Mouse (Mus musculus) hindbrain, embryonic 10.5 days (tissue): ENCODE measurements at regions not wholly inside any gene's neighbourhood (a gene's known extent, or its start where the extent isn't known, plus 50 kb on each side); places are given as distances from the start of the nearest gene placed in this dataset.
"Not testable (repeated sequence)": the region's sequence is repeated elsewhere in the genome, so short reads cannot be mapped to it uniquely, and the experiment has no call there.

ENCODE experiments used
- DNase-seq: peaks from one replicate; pipeline ENCODE4 v3.0.0-alpha.2; 2017; ENCODE audit warnings: low spot score
- H3K27ac ChIP-seq: fragments of 300-500 bp; sonication (generic); 2 replicates; pipeline ENCODE4 v1.5.1; 2016; ENCODE audit warnings: mild to moderate bottlenecking, moderate library complexity
- H3K27me3 ChIP-seq: fragments of 300-500 bp; sonication (generic); 2 replicates; pipeline ENCODE4 v1.6.1; 2016; ENCODE audit warnings: mild to moderate bottlenecking; ENCODE audit not compliant: poor library complexity, insufficient read depth, severe bottlenecking
- H3K36me3 ChIP-seq: fragments of 300-500 bp; sonication (generic); 2 replicates; pipeline ENCODE4 v1.6.1; 2016; ENCODE audit warnings: mild to moderate bottlenecking, moderate library complexity
- H3K4me1 ChIP-seq: fragments of 300-500 bp; sonication (generic); replicated peaks from 2 replicates; pipeline ENCODE4 v1.6.1; 2016; ENCODE audit warnings: mild to moderate bottlenecking
- H3K4me3 ChIP-seq: fragments of 300-500 bp; sonication (generic); 2 replicates; pipeline ENCODE4 v1.5.1; 2016; ENCODE audit warnings: mild to moderate bottlenecking, moderate library complexity
- H3K9me3 ChIP-seq: fragments of 300-500 bp; sonication (generic); 2 replicates; pipeline ENCODE4 v1.6.1; 2016; ENCODE audit warnings: mild to moderate bottlenecking, moderate library complexity
- WGBS: fragments of 180-500 bp; shearing (Covaris S2); methylation state at CpG from one replicate; pipeline ENCODE4 v1.1.7; 2016; 5-methylcytosine and 5-hydroxymethylcytosine counted together

DNA sequence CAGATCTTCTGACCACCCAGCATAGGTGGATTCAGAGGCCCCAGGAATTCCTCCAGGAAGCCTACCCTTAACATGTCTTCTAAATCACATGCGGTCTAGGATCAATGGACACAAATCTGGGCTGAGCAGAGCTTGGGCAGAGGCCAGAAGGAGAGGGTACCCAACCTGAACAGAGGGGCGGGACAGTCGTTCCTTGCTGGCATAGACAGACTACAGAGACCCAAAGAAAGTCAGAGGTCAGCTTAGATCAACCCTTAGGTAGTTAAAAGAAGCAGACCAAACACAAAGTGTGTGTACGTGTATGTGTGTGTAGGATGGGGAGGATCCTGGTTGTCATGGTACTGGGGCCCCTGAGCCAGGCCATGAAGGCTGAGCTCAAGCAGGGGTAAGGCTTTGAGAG, 124.7 kb upstream of the Haao start:
- no peak overlapping the region for H3K4me3 ChIP-seq
- H3K4me1 ChIP-seq, result peaks cover 29% of the 10 kb centered on the region
- no peaks in the 10 kb centered on the region for H3K9me3 ChIP-seq
- no peaks in the 10 kb centered on the region for H3K36me3 ChIP-seq
- H3K27ac ChIP-seq, result peak overlapping the region; percentile 85
- no peak for DNase-seq
- H3K27me3 ChIP-seq, result no peaks in the 10 kb centered on the region
- WGBS, result 73% methylated on average over 4 of the region's 4 CpGs

DNA sequence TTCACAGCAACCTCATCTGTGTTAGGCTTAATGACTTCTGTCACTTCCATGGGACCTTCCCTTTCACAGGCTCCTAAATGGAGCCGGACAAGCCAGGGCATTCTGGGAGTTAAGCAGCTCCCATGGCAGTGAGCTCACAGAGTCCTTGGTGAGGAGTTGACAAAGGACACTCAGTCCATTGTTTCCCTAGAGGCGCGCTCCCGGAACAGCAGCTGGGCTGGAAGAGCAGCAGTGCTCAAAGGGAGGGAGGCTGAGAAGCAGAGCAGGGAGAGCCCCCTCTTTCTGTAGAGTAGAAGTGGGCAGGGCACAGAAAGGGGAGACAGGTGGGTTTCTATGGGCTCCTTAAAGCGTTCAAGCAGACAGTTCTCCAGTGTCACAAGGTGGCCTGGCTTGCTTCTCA, 124.3 kb upstream of the Haao start:
- Histone ChIP-seq H3K27me3 (no peaks in the 10 kb centered on the region), H3K36me3 (no peaks in the 10 kb centered on the region), H3K4me3 (no peak overlapping the region), H3K9me3 (no peaks in the 10 kb centered on the region), H3K27ac (peak overlapping the region; percentile 85), H3K4me1 (peaks cover 29% of the 10 kb centered on the region)
- DNase-seq, result peak; percentile 75
- WGBS, result 16% methylated on average over 5 of the region's 5 CpGs

DNA sequence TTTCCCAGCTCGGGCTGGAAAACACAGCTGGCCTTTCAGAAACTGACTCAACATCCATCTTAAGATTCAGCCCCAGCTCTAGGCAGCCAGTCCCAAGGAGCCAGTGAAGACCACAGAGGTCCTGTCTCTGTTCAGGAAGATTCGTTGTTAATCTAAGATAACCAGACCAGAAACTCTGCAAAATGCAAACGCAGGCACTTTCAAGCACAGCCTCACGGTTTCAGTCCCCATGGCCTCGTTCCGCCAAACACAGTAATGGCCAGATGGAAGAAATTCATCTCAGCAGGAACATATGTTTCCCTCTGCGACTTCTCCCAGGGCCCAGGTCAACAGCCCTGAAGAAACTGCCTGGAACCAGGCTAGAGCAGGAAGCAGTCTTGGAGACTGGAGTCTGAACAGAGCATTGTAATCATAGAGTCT, 121.7 kb upstream of the Haao start:
- Histone ChIP-seq H3K4me1 (peaks cover 36% of the 10 kb centered on the region), H3K9me3 (0 out of 2 replicates have a peak, but pooled peaks cover 5% of the 10 kb centered on the region), H3K27ac (peak overlapping the region; percentile 69), H3K4me3 (no peak overlapping the region), H3K36me3 (no peaks in the 10 kb centered on the region), H3K27me3 (no peaks in the 10 kb centered on the region)
- 65% methylated on average over 7 of the region's 7 CpGs for WGBS
- DNase-seq, result no peak

- H3K4me3 ChIP-seq, H3K36me3 ChIP-seq, H3K27ac ChIP-seq, H3K9me3 ChIP-seq, DNase-seq: not testable (repeated sequence)
- Histone ChIP-seq H3K27me3 (0 out of 2 replicates have a peak, but pooled peaks cover 10% of the 10 kb centered on the region), H3K4me1 (peaks cover 44% of the 10 kb centered on the region)
- 87% methylated on average over 3 of the region's 3 CpGs for WGBS
These were observed 120.4 kb upstream of the Haao start for GRCm38 (mm10) chr17:83968124-83968523.

GRCm38 (mm10) chr17:83967007-83967406, 119.2 kb upstream of the Haao start:
- peaks cover 41% of the 10 kb centered on the region for H3K4me1 ChIP-seq
- no peak overlapping the region for H3K4me3 ChIP-seq
- H3K27me3 ChIP-seq, result 0 out of 2 replicates have a peak, but pooled peaks cover 10% of the 10 kb centered on the region
- whole genome bisulfite sequencing, result 86% methylated on average over 6 of the region's 6 CpGs
- peak overlapping the region; percentile 29; the same call in 1 of the 2 replicates for H3K27ac ChIP-seq
- H3K36me3 ChIP-seq, result no peaks in the 10 kb centered on the region
- DNase-seq, result no peak
- 0 out of 2 replicates have a peak, but pooled peaks cover 5% of the 10 kb centered on the region for H3K9me3 ChIP-seq

GRCm38 (mm10) chr17:83964454-83965211, 116.9 kb upstream of the Haao start:
- peaks cover 54% of the 10 kb centered on the region for H3K4me1 ChIP-seq
- no peaks in the 10 kb centered on the region for H3K36me3 ChIP-seq
- WGBS, result 38% methylated on average over 13 of the region's 13 CpGs
- no peak for DNase-seq
- H3K4me3 ChIP-seq, result no peak overlapping the region
- H3K9me3 ChIP-seq, result 0 out of 2 replicates have a peak, but pooled peaks cover 5% of the 10 kb centered on the region
- peak overlapping the region; percentile 73 for H3K27ac ChIP-seq
- H3K27me3 ChIP-seq, result 0 out of 2 replicates have a peak, but pooled peaks cover 10% of the 10 kb centered on the region

DNA sequence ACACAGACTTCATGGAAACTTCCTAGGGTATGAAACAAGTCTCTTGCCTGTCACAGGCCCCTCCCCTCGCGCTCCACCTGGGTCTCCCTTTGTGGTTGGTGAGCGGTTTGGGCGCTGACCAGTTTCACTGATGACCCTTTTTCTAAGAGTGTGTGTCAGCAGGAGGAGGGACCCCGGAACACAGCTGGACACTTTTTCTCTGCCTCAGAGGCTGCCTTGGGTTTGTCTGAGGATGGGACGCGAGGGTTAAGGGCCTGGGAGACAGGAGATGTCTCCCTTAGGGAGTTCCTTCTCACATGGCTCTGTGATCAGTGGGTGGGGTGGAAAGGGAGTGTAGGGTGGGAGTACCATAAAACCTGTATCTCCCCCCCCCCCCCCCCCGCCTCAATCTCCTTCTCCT, 115.8 kb upstream of the Haao start:
- H3K4me3 ChIP-seq, result no peak overlapping the region
- H3K36me3 ChIP-seq, result no peaks in the 10 kb centered on the region
- H3K9me3 ChIP-seq, result 0 out of 2 replicates have a peak, but pooled peaks cover 5% of the 10 kb centered on the region
- 0 out of 2 replicates have a peak, but pooled peaks cover 17% of the 10 kb centered on the region for H3K27me3 ChIP-seq
- peak overlapping the region; percentile 23; the same call in 1 of the 2 replicates for H3K27ac ChIP-seq
- 67% methylated on average over 8 of the region's 8 CpGs for WGBS
- H3K4me1 ChIP-seq, result peaks cover 59% of the 10 kb centered on the region
- DNase-seq, result no peak

DNA sequence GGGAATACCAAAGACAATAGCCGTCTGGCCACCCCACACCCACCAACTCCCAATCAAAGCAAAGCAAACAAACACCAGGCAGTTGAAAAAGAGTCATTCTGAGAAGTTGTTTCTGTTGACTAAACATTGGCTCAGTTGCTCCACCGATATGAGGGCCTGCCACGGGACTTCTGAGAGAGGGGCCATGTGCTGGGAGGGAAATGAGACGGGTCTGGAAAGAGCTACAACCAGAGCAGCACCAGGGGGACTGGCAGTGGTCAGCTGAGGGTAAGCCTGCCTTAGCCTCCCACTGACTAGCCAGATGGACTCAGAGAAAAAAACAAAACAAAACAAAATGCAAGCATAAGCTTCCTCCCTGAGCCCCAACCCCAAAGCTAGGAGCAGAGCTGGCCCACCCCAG, 115.1 kb upstream of the Haao start:
- WGBS, result 23% methylated on average over 4 of the region's 4 CpGs
- H3K9me3 ChIP-seq, result 0 out of 2 replicates have a peak, but pooled peaks cover 5% of the 10 kb centered on the region
- H3K4me1 ChIP-seq, result peaks cover 66% of the 10 kb centered on the region
- H3K36me3 ChIP-seq, result no peaks in the 10 kb centered on the region
- peak overlapping the region; percentile 56 for H3K27ac ChIP-seq
- no peak for DNase-seq
- H3K4me3 ChIP-seq, result no peak overlapping the region
- 0 out of 2 replicates have a peak, but pooled peaks cover 17% of the 10 kb centered on the region for H3K27me3 ChIP-seq

- WGBS, result 90% methylated on average over 6 of the region's 6 CpGs
- 0 out of 2 replicates have a peak, but pooled peaks cover 17% of the 10 kb centered on the region for H3K27me3 ChIP-seq
These were observed 114.4 kb upstream of the Haao start for GRCm38 (mm10) chr17:83962126-83962525.

GRCm38 (mm10) chr17:83960821-83961220, 113.1 kb upstream of the Haao start:
- no peak overlapping the region for H3K4me3 ChIP-seq

More at GRCm38 (mm10) chr17:83962126-83962525, 114.4 kb upstream of the Haao start:
- 0 out of 2 replicates have a peak, but pooled peaks cover 5% of the 10 kb centered on the region for H3K9me3 ChIP-seq
- H3K4me1 ChIP-seq, result peaks cover 73% of the 10 kb centered on the region
- no peak for DNase-seq
- no peak overlapping the region for H3K4me3 ChIP-seq
- peak overlapping the region; percentile 45; the same call in 1 of the 2 replicates for H3K27ac ChIP-seq
- no peaks in the 10 kb centered on the region for H3K36me3 ChIP-seq

DNA sequence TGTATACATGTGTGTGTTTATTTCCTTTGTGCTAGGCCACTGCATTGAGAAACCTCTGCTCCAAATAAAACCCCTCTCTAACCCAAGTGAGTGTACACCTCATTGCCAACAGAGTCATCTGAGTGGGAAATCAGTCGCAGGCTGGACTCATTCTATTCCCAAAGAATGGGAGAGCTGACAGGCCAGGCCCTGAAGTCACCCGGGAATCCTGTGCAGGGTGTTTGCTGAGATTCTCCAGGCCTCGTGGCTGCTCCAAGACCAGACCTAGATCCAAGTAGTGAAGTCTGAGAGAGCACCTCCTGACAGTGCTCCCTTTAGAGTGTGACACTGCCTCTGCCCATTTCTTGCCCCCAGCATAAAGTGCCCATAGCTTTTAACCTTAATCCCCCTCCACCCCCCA, 112.4 kb upstream of the Haao start:
- 63% methylated on average over 3 of the region's 3 CpGs for WGBS
- Histone ChIP-seq H3K27me3 (0 out of 2 replicates have a peak, but pooled peaks cover 23% of the 10 kb centered on the region), H3K27ac (peak overlapping the region; percentile 67; the same call in 1 of the 2 replicates), H3K4me1 (peaks cover 92% of the 10 kb centered on the region), H3K4me3 (no peak overlapping the region), H3K36me3 (no peaks in the 10 kb centered on the region), H3K9me3 (no peaks in the 10 kb centered on the region)
- DNase-seq, result no peak

More at GRCm38 (mm10) chr17:83960821-83961220, 113.1 kb upstream of the Haao start:
- Histone ChIP-seq H3K36me3 (no peaks in the 10 kb centered on the region), H3K4me1 (peaks cover 86% of the 10 kb centered on the region), H3K27ac (peak overlapping the region; percentile 67), H3K9me3 (0 out of 2 replicates have a peak, but pooled peaks cover 4% of the 10 kb centered on the region), H3K27me3 (0 out of 2 replicates have a peak, but pooled peaks cover 23% of the 10 kb centered on the region)
- WGBS, result 78% methylated on average over 7 of the region's 7 CpGs
- DNase-seq, result no peak

DNA sequence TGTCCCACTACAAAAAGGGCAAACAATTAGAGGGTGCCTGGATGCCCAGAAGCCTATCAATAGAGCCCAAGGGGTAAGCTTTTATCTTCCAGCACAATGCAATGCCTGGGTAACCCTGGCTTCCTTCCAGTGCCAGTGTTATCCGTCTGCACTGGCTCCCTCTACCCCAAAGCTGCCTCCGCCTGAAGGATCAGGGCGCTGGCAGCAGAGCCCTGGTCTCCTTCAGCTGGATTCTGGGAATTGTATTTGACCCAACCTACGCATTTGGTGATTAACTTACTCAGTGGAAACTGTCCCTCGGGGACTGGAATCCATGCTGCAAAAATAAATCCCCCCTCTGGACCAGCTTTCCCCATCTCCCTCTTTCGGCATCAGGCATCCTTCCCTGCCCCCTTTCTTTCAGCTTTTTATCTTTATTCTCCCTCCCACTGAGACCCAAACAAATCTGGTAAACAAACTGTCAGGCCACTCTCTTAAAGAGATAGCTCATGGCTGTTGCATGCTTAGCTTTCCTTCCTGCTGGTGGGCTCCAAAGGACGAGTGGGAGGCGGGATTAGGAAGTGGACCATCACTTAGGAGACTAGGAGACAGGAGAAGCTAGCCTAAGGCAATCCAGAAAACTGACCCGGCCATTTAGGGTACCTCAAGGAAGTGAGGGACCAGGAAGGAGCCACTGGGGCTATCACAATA, 111.5 kb upstream of the Haao start:
- H3K36me3 ChIP-seq, result no peaks in the 10 kb centered on the region
- 40% methylated on average over 9 of the region's 9 CpGs for WGBS
- DNase-seq, result no peak
- no peak overlapping the region for H3K4me3 ChIP-seq
- peaks cover 92% of the 10 kb centered on the region for H3K4me1 ChIP-seq
- 0 out of 2 replicates have a peak, but pooled peaks cover 22% of the 10 kb centered on the region for H3K27me3 ChIP-seq
- H3K27ac ChIP-seq, result peak overlapping the region; percentile 96
- H3K9me3 ChIP-seq, result no peaks in the 10 kb centered on the region
